Mouse (Mus musculus) stomach, postnatal 0 days (tissue): ENCODE measurements at regions not wholly inside any gene's neighbourhood (a gene's known extent, or its start where the extent isn't known, plus 50 kb on each side); places are given as distances from the start of the nearest gene placed in this dataset.
"Not testable (repeated sequence)": the region's sequence is repeated elsewhere in the genome, so short reads cannot be mapped to it uniquely, and the experiment has no call there.

ENCODE experiments used
- CTCF ChIP-seq: IDR thresholded peaks from 2 replicates; pipeline ENCODE4 v1.5.1; 2016; ENCODE audit warnings: antibody characterized with exemption, low read depth, mild to moderate bottlenecking, moderate library complexity
- EP300 ChIP-seq: optimal IDR thresholded peaks from 2 replicates; pipeline ENCODE3; 2016; ENCODE audit warnings: antibody characterized with exemption

GRCm38 (mm10) chr13:3216070-3216469, 321.8 kb upstream of the Gdi2 start:
- not testable (repeated sequence) for TF ChIP-seq EP300
- TF ChIP-seq CTCF = peak; percentile 55
